In the genomic region with DNA sequence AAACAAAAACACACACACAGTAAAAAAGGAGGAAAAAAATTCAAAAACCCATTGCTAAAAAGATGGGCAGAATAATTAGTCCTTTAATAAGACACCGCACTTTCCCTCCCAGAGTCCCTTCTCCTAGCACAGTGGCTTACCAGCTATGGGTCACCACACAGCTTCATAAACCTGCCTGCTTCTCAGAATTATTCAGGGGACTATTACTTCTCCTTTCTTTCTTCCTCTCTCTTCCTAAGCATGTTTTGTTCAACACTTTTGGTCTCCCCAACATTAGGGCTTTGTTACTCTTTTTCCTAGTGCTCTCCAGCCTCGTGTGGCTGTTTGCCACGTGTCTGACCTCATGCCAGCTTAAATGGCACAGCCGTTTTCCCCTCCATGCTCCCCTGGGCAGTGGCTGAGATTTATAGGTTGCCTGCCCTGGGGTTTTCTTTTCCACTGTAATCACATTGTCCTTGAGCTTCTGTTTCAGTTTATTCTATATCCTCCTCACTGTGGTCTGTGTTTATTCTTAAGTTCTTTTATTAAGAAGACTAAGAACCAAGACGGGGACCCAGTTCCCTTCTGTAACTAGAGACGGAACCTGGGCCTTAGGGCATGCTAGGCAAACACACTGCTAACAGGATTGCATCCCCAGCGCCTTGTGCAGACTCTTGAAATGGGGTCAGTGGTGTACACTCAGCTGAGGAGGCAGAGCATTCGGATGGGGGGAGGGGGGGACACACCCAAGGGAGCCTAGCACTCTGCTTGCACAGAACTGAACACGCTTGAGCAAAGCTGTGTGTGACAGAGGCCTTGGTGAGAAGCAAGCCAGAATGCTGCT, we compare ENCODE assay signal across 10 mouse cellular contexts. TPM values are rescaled to one million over a fixed set of nuclear protein-coding genes. Genes with fewer than 3 reads are reported as not detected.
DNase-seq lines count a peak whose midpoint lies in the region; ATAC-seq lines count a peak whose summit lies in the region.
"Had no signal": no experiment of that assay in that cellular context is flagged by ENCODE, and none has a peak within 500 bp of the region (broad histone marks: within the 10 kb centered on the region; RNA-seq: fewer than 3 reads in every experiment).

No protein-coding gene starts in this region.

- peaks cover 7% of the 10 kb centered on the region; the same call in 1 of the 2 replicates for H3K4me1 ChIP-seq in hindbrain, embryonic 14.5 days (replicated peaks; ENCODE audit: control insufficient read depth, insufficient read depth, low read length)
- peaks cover 19% of the 10 kb centered on the region for H3K4me1 ChIP-seq in hindbrain, embryonic 12.5 days
- H3K4me1 ChIP-seq in brown adipose tissue, adult 24 weeks (ENCODE audit: control insufficient read depth, insufficient read depth, insufficient read length, low read length): peaks cover 12% of the 10 kb centered on the region
- H3K4me1 ChIP-seq in midbrain, embryonic 12.5 days: peaks cover 17% of the 10 kb centered on the region
- H3K4me1 ChIP-seq: stomach, embryonic 15.5 days had no signal

- 33% methylated on average over 9 of the region's 9 CpGs for WGBS in hindbrain, embryonic 14.5 days
- 41% methylated on average over 9 of the region's 9 CpGs for WGBS in hindbrain, embryonic 12.5 days
- WGBS in midbrain, embryonic 12.5 days: 53% methylated on average over 9 of the region's 9 CpGs

- peak; percentile 24 for DNase-seq in hindbrain, embryonic 14.5 days (ENCODE audit: low spot score)
- peak; percentile 35 to 43 for DNase-seq in B cell, adult 2 months
- no peak for DNase-seq in lung, postnatal 25 days (ENCODE audit: low spot score)
- DNase-seq in urinary bladder, postnatal 14 days (ENCODE audit: low spot score): no peak
- DNase-seq: lung, embryonic 14.5 days had no signal

- no peak overlapping the region for H3K9ac ChIP-seq in hindbrain, embryonic 14.5 days
- no peak overlapping the region for H3K9ac ChIP-seq in hindbrain, embryonic 12.5 days
- no peak overlapping the region for H3K9ac ChIP-seq in midbrain, embryonic 12.5 days (replicated peaks)
- H3K9ac ChIP-seq: heart, embryonic 12.5 days; lung, embryonic 14.5 days; stomach, embryonic 15.5 days had no signal

- ATAC-seq in hindbrain, embryonic 14.5 days (ENCODE audit: low FRiP score): no peak
- no peak for ATAC-seq in hindbrain, embryonic 12.5 days (ENCODE audit: low FRiP score)
- ATAC-seq in midbrain, embryonic 12.5 days (ENCODE audit: low FRiP score, low read depth): 0 out of 2 replicates have a peak, but pooled peaks have one; percentile 10

- H3K27ac ChIP-seq in hindbrain, embryonic 14.5 days: no peak overlapping the region
- H3K27ac ChIP-seq in hindbrain, embryonic 12.5 days: no peak overlapping the region
- 0 out of 2 replicates have a peak overlapping the region, but pooled peaks have one; percentile 4 for H3K27ac ChIP-seq in brown adipose tissue, adult 24 weeks (replicated peaks; ENCODE audit: low read depth, low read length)
- peak overlapping the region; percentile 42; the same call in 1 of the 2 replicates for H3K27ac ChIP-seq in midbrain, embryonic 12.5 days (replicated peaks)
- H3K27ac ChIP-seq: stomach, embryonic 15.5 days had no signal

- no peak overlapping the region for H3K4me3 ChIP-seq in hindbrain, embryonic 14.5 days (replicated peaks; ENCODE audit: low read length)
- H3K4me3 ChIP-seq in hindbrain, embryonic 12.5 days: no peak overlapping the region
- no peak overlapping the region for H3K4me3 ChIP-seq in brown adipose tissue, adult 24 weeks (ENCODE audit: insufficient read depth, low read depth, low read length)
- H3K4me3 ChIP-seq in midbrain, embryonic 12.5 days: no peak overlapping the region
- H3K4me3 ChIP-seq: heart, embryonic 12.5 days; stomach, embryonic 15.5 days had no signal

- no peaks in the 10 kb centered on the region for H3K36me3 ChIP-seq in hindbrain, embryonic 14.5 days (replicated peaks; ENCODE audit: control insufficient read depth, insufficient read depth)
- H3K36me3 ChIP-seq in hindbrain, embryonic 12.5 days: no peaks in the 10 kb centered on the region
- H3K36me3 ChIP-seq in midbrain, embryonic 12.5 days: no peaks in the 10 kb centered on the region
- H3K36me3 ChIP-seq: heart, embryonic 12.5 days; stomach, embryonic 15.5 days had no signal

- no peaks in the 10 kb centered on the region for H3K27me3 ChIP-seq in hindbrain, embryonic 14.5 days (ENCODE audit: control insufficient read depth, insufficient read depth, low read length)
- H3K27me3 ChIP-seq in hindbrain, embryonic 12.5 days: no peaks in the 10 kb centered on the region
- H3K27me3 ChIP-seq in midbrain, embryonic 12.5 days: no peaks in the 10 kb centered on the region
- H3K27me3 ChIP-seq: stomach, embryonic 15.5 days had no signal

- H3K9me3 ChIP-seq in hindbrain, embryonic 14.5 days (ENCODE audit: control insufficient read depth, low read length): no peaks in the 10 kb centered on the region
- no peaks in the 10 kb centered on the region for H3K9me3 ChIP-seq in hindbrain, embryonic 12.5 days (replicated peaks)
- no peaks in the 10 kb centered on the region for H3K9me3 ChIP-seq in midbrain, embryonic 12.5 days
- H3K9me3 ChIP-seq: heart, embryonic 12.5 days; stomach, embryonic 15.5 days had no signal

- H3K4me2 ChIP-seq in hindbrain, embryonic 14.5 days (replicated peaks): no peak overlapping the region
- H3K4me2 ChIP-seq in hindbrain, embryonic 12.5 days (replicated peaks): no peak overlapping the region
- H3K4me2 ChIP-seq in midbrain, embryonic 12.5 days (replicated peaks): no peak overlapping the region
- H3K4me2 ChIP-seq: heart, embryonic 12.5 days; lung, embryonic 14.5 days; stomach, embryonic 15.5 days had no signal

RNA-seq across cellular contexts. Expression of a gene that starts 54.2 kb away (rescaled TPM):
- polyA plus RNA-seq in hindbrain, embryonic 14.5 days (2014; fragmentation: Nextera tagmentation; extraction: Ambion mirVana): 9.6 and 13.4 TPM in 2 replicates
- polyA plus RNA-seq in hindbrain, embryonic 12.5 days (2016; fragmentation: Nextera tagmentation; extraction: Ambion mirVana): 19.5 and 20.9 TPM in 2 replicates
- polyA plus RNA-seq in brown adipose tissue, adult 24 weeks (2012; ENCODE audit: insufficient read depth, insufficient read length, missing spikeins): 10.5 and 11.9 TPM in 2 replicates
- 19.0 and 19.4 TPM in 2 replicates for polyA plus RNA-seq in midbrain, embryonic 12.5 days (2016; fragmentation: Nextera tagmentation; extraction: Ambion mirVana)

Comparison
In these comparisons a context has a peak if more than half of its experiments do, and no peak if none do; other contexts are left out.
1. DNase-seq: peak in hindbrain, embryonic 14.5 days (single experiment) and B cell, adult 2 months (2 of 2); none in lung, postnatal 25 days (single experiment) and urinary bladder, postnatal 14 days (single experiment).
2. H3K27ac ChIP-seq: peak in brown adipose tissue, adult 24 weeks (single experiment) and midbrain, embryonic 12.5 days (single experiment); none in hindbrain, embryonic 14.5 days (single experiment) and hindbrain, embryonic 12.5 days (single experiment).